Mouse (Mus musculus): Measurements from ENCODE around the gene Gm1043.

DNA sequence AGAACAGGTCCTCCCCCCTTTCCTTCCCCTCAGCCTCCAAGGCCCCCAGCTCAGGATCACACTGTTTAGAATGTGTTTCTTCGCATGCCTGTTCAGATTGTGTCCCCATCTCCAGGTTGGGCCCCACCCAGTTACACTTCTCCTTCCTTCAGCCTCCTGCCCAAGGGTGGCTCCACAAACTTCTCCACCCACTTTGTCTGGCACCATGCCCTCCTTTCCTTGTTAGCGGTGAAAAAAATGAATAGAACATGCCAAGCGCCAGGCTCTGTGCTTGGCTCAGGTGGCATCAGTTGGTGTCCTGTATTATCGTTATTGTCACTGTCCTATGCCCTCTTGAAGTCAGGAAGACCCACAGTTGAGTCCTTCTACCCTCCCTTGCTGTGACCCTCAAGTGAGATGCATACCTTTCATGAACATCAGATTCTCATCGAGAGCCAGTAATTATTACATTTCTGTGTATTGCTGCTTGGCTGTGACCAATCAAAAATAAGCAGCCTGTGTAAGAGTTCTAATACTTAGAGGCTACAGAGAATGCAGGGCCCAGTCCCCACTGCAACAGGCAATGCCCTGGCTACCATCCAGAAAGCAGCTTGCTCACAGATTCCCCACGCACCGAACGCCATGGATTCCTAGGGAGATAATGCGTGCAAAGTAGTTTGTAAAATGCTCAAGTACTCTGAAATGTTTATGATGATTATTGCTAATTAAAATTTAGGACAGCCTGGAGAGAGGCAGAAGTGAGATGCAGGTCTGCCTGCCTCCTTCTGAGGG is 128.0 kb downstream of the Gm1043 start:
- TF ChIP-seq TAL1 (IDR thresholded peaks at IDR 0.05; ENCODE audit: low read length) (no peak), GATA1 (IDR thresholded peaks at IDR 0.05; ENCODE audit: low read length) (no peak)
